Mouse (Mus musculus) liver, adult 2 months (tissue): ENCODE results near the gene C2cd3.

ENCODE experiments used
- CTCF ChIP-seq: fragments of 200-500 bp; IDR thresholded peaks from 2 replicates; pipeline ENCODE4 v1.5.1; 2011; ENCODE audit warnings: low read depth, low read length, control low read depth
- POLR2A ChIP-seq: fragments of 200-500 bp; IDR thresholded peaks from 2 replicates; pipeline ENCODE4 v1.6.1; 2011; ENCODE audit warnings: low read length, control low read depth; ENCODE audit not compliant: insufficient read depth; ENCODE audit errors: extremely low read depth

DNA sequence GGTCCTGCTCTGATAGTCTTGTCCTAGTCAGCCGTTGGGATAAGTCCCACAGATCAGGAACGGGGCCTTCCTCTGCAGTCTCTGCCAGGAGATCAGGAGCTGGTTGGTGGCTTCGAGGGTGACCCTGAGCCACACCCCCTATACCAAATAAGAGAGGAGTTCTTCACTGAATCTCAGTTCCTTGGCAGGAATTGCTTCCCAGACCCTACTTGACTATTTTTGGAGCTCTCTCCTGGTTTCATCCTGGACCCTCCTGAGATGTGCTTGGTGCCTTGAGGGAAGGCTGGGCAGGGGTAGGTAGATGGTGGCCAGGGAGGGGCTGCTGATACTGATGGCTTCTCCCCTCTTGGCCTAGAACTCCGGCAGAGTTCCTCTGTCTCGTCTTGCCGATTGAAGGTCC, 124.3 kb downstream of the C2cd3 start:
- TF ChIP-seq CTCF: no peak
- no peak for TF ChIP-seq POLR2A
